Mouse (Mus musculus) v-Abl transformed pro-B cells (cell line): ENCODE data around the gene Scn2b.

Source experiments
- in situ Hi-C, 2 experiments: fragments of 400-800 bp; cut with MboI; formaldehyde crosslinking; loops; one replicate each; pipeline ENCODE4 v1.15.1; 2025; ENCODE audit not compliant: unreplicated experiment in 2 of 2

Gene Scn2b

GRCm38 (mm10) chr9:45153361-45153760 is 35.8 kb downstream of the Scn2b start:
- in situ Hi-C loops: no loop called here

- in situ Hi-C loops: no loop called here
Measured at GRCm38 (mm10) chr9:45167903-45168302, 50.3 kb downstream of the Scn2b start.

GRCm38 (mm10) chr9:45170150-45170549 is 52.6 kb downstream of the Scn2b start:
- in situ Hi-C loops: no loop called here

- in situ Hi-C loops: no loop called here
Measured at GRCm38 (mm10) chr9:45171073-45171610, 53.6 kb downstream of the Scn2b start.

GRCm38 (mm10) chr9:45173475-45173874 is 55.9 kb downstream of the Scn2b start:
- in situ Hi-C loops: no loop called here

GRCm38 (mm10) chr9:45179282-45179681 is 61.7 kb downstream of the Scn2b start:
- in situ Hi-C loops: no loop called here
